Mouse (Mus musculus) liver, embryonic 16.5 days (tissue): ENCODE measurements around the gene Gucy1b1. TPM values are rescaled to one million over a fixed set of nuclear protein-coding genes. Genes with fewer than 3 reads are reported as not detected.

Experiments
- ATAC-seq: fragments of 200-750 bp; cut with Nextera tagmentation; 2 replicates; pipeline ENCODE4 v1.8.0; 2017; ENCODE audit warnings: low read depth, mild to moderate bottlenecking, moderate number of reproducible peaks, moderate library complexity
- H3K27ac ChIP-seq: fragments of 300-500 bp; sonication (generic); 2 replicates; pipeline ENCODE4 v1.5.1; 2014; ENCODE audit warnings: mild to moderate bottlenecking, low read length
- H3K27me3 ChIP-seq: fragments of 300-500 bp; sonication (generic); 2 replicates; pipeline ENCODE4 v1.6.1; 2014; ENCODE audit warnings: low read depth, low read length, mixed read lengths; ENCODE audit not compliant: control insufficient read depth, insufficient read depth
- H3K36me3 ChIP-seq: fragments of 300-500 bp; sonication (generic); 2 replicates; pipeline ENCODE4 v1.6.1; 2014; ENCODE audit warnings: mild to moderate bottlenecking; ENCODE audit not compliant: control insufficient read depth, insufficient read depth
- H3K4me1 ChIP-seq: fragments of 300-500 bp; sonication (generic); 2 replicates; pipeline ENCODE4 v1.6.1; 2014; ENCODE audit warnings: low read depth, low read length, mixed read lengths; ENCODE audit not compliant: control insufficient read depth
- H3K4me2 ChIP-seq: fragments of 300-500 bp; sonication (generic); 2 replicates; pipeline ENCODE4 v1.6.1; 2014; ENCODE audit warnings: low read depth, low read length, mixed read lengths
- H3K4me3 ChIP-seq: fragments of 300-500 bp; sonication (generic); 2 replicates; pipeline ENCODE4 v1.5.1; 2014; ENCODE audit warnings: low read depth, mild to moderate bottlenecking, low read length
- H3K9ac ChIP-seq: fragments of 300-500 bp; sonication (generic); 2 replicates; pipeline ENCODE4 v1.6.1; 2014; ENCODE audit warnings: low read depth, low read length
- H3K9me3 ChIP-seq: fragments of 300-500 bp; sonication (generic); replicated peaks from 2 replicates; pipeline ENCODE4 v1.6.1; 2016; ENCODE audit warnings: low read length; ENCODE audit not compliant: control insufficient read depth
- WGBS: fragments of 180-500 bp; shearing (Covaris S2); extraction: QIAGEN DNeasy Blood & Tissue Kit; methylation state at CpG from one replicate; pipeline ENCODE4 v1.1.7; 2014; ENCODE audit not compliant: insufficient replicate concordance; 5-methylcytosine and 5-hydroxymethylcytosine counted together
- polyA plus RNA-seq: library from polyadenylated mRNA; unstranded; fragments of >200 nt; fragmentation: Nextera tagmentation; extraction: Ambion mirVana; gene quantifications from 2 replicates; pipeline ENCODE4 v1.2.1, GENCODE M21; 2015

The Gucy1b1 gene
- polyA plus RNA-seq, 1 experiment from 2014 or later = 6.5 TPM

DNA sequence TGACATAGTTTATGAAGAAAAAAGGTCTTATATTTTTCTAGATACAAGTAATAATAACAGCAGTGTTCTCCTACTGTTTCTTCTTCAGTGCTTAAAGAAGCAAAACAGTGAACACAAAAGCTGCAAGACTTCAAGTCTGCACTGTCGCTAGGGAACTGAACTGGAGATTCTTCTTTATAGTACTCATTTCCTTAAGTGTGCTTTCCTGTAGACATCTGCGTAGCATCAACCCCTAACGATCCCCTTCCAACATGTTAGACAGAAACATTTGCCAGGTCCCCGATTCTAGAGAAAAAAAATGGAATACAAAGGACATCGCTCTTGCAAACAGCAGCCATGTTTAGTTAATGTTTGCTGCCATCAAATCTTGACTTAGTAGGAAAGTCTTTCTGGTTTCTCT, 6.7 kb downstream of the Gucy1b1 start:
- ATAC-seq = no peak
- no peaks in the 10 kb centered on the region for H3K27me3 ChIP-seq
- no peak overlapping the region for H3K4me3 ChIP-seq
- no peak overlapping the region for H3K9ac ChIP-seq
- no peak overlapping the region for H3K27ac ChIP-seq
- H3K36me3 ChIP-seq = no peaks in the 10 kb centered on the region
- no peaks in the 10 kb centered on the region for H3K4me1 ChIP-seq
- H3K9me3 ChIP-seq = no peaks in the 10 kb centered on the region
- 63% methylated on average over 5 of the region's 5 CpGs for WGBS
- no peak overlapping the region for H3K4me2 ChIP-seq

DNA sequence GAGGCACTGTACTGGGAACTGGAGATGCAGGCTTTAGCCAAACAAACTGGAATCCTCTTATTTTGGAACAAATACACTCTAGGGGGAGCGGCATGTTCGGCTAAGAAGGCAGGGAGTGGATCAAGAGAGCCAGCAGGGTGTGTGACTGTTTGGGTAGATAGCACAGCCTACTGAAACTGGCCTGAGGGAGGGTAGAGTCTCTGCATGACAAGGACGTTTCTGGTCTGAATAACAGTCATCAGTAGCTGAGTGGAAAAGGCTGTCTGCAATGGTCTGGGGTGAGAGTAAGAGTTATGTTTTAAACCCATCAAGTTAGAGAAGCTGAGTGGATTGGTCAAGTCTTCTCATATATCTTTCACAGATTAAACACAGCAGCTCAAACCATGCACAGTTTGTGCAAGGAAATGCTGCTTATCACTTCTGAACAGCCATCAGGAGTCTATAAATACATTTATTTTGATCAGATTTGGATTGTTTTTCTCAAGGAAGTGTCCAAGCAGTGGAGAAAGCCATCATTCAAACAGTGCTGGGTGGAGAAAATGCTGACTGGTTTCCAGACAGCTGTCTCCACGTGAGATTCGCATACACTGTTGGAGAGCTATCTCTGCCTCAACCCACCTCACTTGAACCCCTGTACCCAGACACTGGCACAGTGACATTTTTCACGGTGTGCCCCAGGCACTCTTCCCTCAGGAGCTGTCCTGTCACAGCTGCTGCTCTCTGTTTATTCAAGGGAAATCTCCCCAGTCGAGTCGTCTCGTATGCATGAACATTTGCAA, 12.9 kb downstream of the Gucy1b1 start:
- Histone ChIP-seq H3K9ac (no peak overlapping the region), H3K9me3 (no peaks in the 10 kb centered on the region), H3K4me2 (no peak overlapping the region), H3K4me1 (no peaks in the 10 kb centered on the region), H3K36me3 (no peaks in the 10 kb centered on the region), H3K27ac (no peak overlapping the region), H3K4me3 (no peak overlapping the region), H3K27me3 (no peaks in the 10 kb centered on the region)
- WGBS = 22% methylated on average over 9 of the region's 9 CpGs
- ATAC-seq = peak; percentile 21; the same call in 1 of the 2 replicates

DNA sequence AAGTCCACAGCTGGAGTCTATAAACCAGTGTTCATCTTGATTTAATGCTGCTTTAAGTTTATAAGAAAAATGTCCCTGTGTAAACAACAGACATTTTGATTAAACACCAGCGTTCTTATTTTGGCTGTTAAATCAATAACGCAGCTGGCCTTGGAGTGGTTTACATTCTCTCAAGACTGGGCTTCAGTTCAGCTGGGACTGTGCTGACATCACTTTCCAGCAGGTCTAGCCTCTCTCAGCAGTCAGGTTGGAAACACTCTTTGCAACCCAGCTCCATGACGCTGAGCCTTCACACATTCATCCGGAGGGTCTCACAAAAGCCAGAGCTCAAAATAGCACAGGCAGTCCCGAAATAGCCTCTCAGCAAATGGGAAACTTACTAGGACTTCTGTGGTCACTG, 17.3 kb downstream of the Gucy1b1 start:
- no peak overlapping the region for H3K9ac ChIP-seq
- no peak overlapping the region for H3K4me2 ChIP-seq
- H3K27me3 ChIP-seq = no peaks in the 10 kb centered on the region
- H3K4me3 ChIP-seq = no peak overlapping the region
- no peaks in the 10 kb centered on the region for H3K9me3 ChIP-seq
- no peak for ATAC-seq
- WGBS = 27% methylated on average over 5 of the region's 5 CpGs
- H3K4me1 ChIP-seq = no peaks in the 10 kb centered on the region
- H3K27ac ChIP-seq = no peak overlapping the region
- H3K36me3 ChIP-seq = no peaks in the 10 kb centered on the region

DNA sequence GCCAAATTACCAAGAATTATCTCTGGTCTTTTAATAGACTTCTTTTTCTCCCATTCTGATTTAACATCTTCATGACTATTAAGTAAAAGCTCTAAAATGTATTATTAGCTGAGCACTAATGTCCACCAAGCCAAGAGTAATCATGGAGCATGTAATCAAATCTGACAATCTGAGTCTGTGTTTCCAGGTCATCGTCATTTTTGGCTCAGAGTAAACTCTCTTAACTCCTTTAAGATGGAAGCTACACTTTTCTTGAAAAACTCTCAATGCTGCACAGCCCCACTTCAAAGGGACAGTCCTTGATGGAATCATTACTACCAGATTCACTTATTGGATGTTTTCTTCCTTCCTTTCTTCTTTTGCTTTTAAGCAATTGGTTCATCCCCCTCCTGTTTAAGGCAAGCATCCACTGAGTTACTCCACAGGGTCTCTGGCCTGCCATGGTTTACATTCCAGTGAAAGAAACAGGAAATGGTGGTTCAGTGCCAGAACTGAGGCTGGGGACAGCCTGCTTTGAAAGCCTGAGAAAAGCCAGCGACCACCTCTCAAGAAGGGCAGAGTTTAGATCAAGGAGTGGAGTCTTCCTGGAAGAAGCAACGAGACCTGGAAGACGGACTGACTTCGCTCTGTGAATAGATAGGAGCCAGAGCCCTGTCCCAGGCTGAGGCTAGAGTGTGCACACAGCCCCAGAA, 20.1 kb downstream of the Gucy1b1 start:
- Histone ChIP-seq H3K4me1 (no peaks in the 10 kb centered on the region), H3K4me2 (no peak overlapping the region), H3K36me3 (no peaks in the 10 kb centered on the region), H3K27me3 (no peaks in the 10 kb centered on the region), H3K9me3 (no peaks in the 10 kb centered on the region), H3K4me3 (no peak overlapping the region), H3K27ac (no peak overlapping the region), H3K9ac (no peak overlapping the region)
- WGBS = 34% methylated on average over 5 of the region's 5 CpGs
- ATAC-seq = no peak

DNA sequence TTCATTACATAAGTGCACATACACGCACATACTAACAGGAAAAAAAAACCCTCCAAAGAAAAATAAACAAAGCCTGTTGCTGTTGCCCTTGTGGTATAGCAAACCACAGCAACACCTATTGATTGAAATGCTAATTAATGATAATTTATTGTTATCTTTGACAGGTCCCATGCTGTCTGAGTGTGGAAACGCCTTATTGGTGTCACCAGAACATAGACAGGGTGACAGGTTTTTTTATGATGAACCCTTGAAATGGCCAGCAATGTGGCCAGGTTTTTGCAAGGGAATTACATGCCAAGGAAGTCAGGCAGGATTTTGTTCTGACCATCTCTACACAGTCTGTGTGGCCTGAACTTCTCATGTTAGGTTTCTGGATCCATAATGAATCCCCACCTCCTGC, 22.5 kb downstream of the Gucy1b1 start:
- ATAC-seq = no peak
- Histone ChIP-seq H3K9ac (no peak overlapping the region), H3K36me3 (no peaks in the 10 kb centered on the region), H3K4me3 (no peak overlapping the region), H3K4me2 (no peak overlapping the region), H3K4me1 (no peaks in the 10 kb centered on the region), H3K27me3 (no peaks in the 10 kb centered on the region), H3K27ac (no peak overlapping the region), H3K9me3 (no peaks in the 10 kb centered on the region)
- 41% methylated on average over 2 of the region's 2 CpGs for WGBS

DNA sequence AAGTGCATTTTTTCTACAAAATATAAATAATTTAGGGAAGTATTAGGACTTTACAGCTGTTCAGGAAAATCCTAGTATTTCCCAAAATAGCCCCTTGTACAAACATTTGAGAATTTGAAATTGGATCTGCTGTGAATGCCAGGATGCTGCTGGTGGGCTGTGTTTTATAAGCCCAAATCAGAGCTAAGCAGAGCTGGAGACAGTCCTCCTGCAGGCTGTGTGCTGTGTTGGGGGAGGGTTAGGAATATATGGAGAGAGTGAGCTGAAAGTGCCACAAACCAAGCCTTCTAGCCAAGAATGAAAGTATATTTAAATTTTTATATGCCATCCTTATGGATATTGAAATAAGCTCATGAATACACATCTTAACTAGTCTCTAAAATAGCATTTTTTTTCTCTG, 23.0 kb downstream of the Gucy1b1 start:
- H3K4me1 ChIP-seq = no peaks in the 10 kb centered on the region
- ATAC-seq = no peak

DNA sequence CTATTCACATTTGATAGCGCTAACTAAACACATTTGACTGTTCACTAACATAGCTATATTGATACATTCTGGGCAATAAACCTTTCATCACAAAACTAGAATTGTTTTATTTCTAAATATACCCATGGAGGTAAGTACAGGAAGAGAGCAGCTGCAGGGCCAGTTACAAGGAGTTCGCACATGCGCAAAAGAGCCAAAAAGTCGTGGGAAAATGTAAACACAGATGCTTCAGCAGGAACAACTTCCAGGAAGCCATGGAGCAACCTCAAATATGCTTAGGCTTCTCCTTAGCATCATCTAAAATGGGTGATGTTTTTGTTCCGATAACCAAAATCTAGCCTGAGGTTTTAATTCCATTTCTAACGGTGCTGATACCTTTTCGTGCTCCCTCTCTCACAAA, 25.8 kb downstream of the Gucy1b1 start:
- 56% methylated on average over 7 of the region's 7 CpGs for WGBS

More for the DNA sequence above, 23.0 kb downstream of the Gucy1b1 start:
- no peaks in the 10 kb centered on the region for H3K27me3 ChIP-seq
- H3K27ac ChIP-seq = no peak overlapping the region
- H3K4me2 ChIP-seq = no peak overlapping the region
- H3K36me3 ChIP-seq = no peaks in the 10 kb centered on the region
- H3K4me3 ChIP-seq = no peak overlapping the region
- no peak overlapping the region for H3K9ac ChIP-seq
- no peaks in the 10 kb centered on the region for H3K9me3 ChIP-seq

DNA sequence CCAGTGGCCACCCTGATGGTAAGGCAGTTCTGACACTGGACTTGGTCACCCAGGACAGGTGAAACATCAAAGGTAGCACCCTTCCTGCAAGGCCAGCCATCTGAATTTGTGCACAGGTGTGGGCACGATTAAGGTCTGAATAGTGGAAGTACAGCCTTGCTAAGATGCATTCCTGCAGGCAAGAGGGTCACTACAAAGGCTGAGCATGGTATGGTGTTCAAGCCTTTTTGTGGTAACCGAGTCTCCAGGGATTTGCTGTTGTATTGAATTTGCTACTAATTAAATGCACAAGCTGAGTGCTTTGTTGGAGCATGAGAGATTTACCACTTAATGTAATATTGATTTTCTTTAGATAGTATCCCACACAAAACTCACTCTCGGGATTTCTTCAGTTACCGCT, 26.4 kb downstream of the Gucy1b1 start:
- no peak overlapping the region for H3K9ac ChIP-seq
- no peaks in the 10 kb centered on the region for H3K4me1 ChIP-seq
- H3K27ac ChIP-seq = no peak overlapping the region
- WGBS = 69% methylated on average over 4 of the region's 4 CpGs
- no peaks in the 10 kb centered on the region for H3K36me3 ChIP-seq
- no peak overlapping the region for H3K4me2 ChIP-seq
- ATAC-seq = no peak
- no peaks in the 10 kb centered on the region for H3K9me3 ChIP-seq
- H3K27me3 ChIP-seq = no peaks in the 10 kb centered on the region
- no peak overlapping the region for H3K4me3 ChIP-seq

More for the DNA sequence above, 25.8 kb downstream of the Gucy1b1 start:
- Histone ChIP-seq H3K27me3 (no peaks in the 10 kb centered on the region), H3K4me1 (no peaks in the 10 kb centered on the region), H3K9me3 (no peaks in the 10 kb centered on the region), H3K9ac (no peak overlapping the region), H3K36me3 (no peaks in the 10 kb centered on the region), H3K27ac (no peak overlapping the region), H3K4me3 (no peak overlapping the region), H3K4me2 (no peak overlapping the region)
- ATAC-seq = no peak

DNA sequence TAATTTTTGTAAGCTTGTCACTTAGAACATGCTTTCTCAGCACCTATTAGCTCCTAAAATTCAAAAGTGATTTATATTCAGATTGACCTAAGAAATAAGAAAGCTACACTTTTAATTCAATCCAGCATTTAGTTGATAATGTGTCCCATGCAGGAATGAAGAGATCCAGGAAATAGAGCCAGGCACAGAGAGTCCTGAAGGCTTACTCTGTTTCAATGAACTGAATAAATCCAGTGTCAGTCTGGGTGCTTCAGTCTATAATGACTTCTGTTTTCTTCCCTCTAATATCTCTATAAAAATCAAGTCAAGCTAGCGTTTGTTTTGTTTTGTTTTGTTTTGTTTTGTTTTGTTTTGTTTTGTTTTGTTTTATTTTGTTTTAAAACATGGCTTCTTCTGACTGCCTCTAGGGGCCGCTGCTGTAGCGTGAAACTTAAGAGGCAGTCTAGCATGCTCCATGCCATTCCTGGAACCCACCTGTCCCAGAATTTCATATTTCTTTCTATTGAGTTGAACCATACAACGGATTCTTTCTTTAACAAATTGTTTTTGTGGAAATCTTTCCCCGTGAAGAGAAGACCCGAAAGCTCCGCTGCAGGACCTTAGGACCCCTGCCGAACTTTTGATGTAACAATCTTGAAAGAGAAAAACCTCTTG, 27.3 kb downstream of the Gucy1b1 start:
- WGBS = 31% methylated on average over 8 of the region's 8 CpGs
- Histone ChIP-seq H3K36me3 (no peaks in the 10 kb centered on the region), H3K9me3 (no peaks in the 10 kb centered on the region), H3K4me3 (no peak overlapping the region), H3K27me3 (no peaks in the 10 kb centered on the region), H3K27ac (no peak overlapping the region), H3K4me2 (no peak overlapping the region), H3K4me1 (no peaks in the 10 kb centered on the region), H3K9ac (no peak overlapping the region)
- no peak for ATAC-seq
